Comparison of ENCODE assay signal across 8 mouse cellular contexts in the genomic region with DNA sequence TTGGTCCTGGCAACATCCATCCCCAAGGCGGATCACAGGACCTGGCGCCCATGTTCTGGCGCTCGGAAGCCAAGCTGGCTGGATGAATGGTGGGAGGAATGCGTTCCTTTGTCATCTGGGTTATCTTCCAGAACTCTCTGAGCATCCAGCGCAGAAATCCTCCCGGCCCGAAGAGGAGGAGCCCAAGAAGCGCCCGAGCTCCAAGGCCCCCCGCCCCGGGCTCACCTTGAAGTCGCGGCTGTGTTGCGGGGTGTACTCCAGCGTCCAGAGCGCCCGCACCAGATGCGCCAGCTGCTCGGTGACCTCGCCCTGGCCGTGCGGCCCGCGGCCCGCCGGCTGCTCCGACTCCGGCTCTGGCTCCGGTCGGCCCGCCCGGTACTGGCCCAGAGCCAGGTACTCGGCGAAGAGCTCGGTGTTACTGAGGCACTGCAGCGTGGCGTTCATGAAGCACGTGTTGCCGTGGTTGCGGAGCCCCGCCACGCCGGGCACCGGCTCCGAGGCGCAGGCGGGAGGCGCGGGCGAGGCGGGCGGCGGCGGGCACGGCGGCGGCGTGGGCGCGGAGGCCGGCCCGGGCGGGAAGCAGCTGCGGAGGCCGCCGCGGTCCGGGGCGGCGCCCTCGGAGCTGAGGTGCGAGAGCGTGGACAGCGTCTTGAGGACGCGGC. TPM values are rescaled to one million over a fixed set of nuclear protein-coding genes. Genes with fewer than 3 reads are reported as not detected.
DNase-seq lines count a peak whose midpoint lies in the region; ATAC-seq and TF ChIP-seq lines count a peak whose summit lies in the region.

No protein-coding gene starts in this region.

- peaks cover 33% of the 10 kb centered on the region for H3K4me1 ChIP-seq in bone marrow macrophage, adult 2 months (ENCODE audit: control insufficient read depth, insufficient read depth, low read length)
- peaks cover 8% of the 10 kb centered on the region for H3K4me1 ChIP-seq in embryonic fibroblast, embryonic 13.5 days (ENCODE audit: control insufficient read depth, insufficient read depth, low read length)
- peaks cover 45% of the 10 kb centered on the region for H3K4me1 ChIP-seq in heart, embryonic 13.5 days
- H3K4me1 ChIP-seq in kidney, postnatal 0 days (replicated peaks; ENCODE audit: insufficient read depth, low read length), result peaks cover 7% of the 10 kb centered on the region
- peaks cover 17% of the 10 kb centered on the region for H3K4me1 ChIP-seq in liver, embryonic 16.5 days (ENCODE audit: control insufficient read depth, low read depth, low read length)
- H3K4me1 ChIP-seq in neural tube, embryonic 12.5 days, result peaks cover 40% of the 10 kb centered on the region

- H3K27ac ChIP-seq in bone marrow macrophage, adult 2 months (ENCODE audit: insufficient read depth, low read depth, low read length), result no peak overlapping the region
- H3K27ac ChIP-seq in embryonic fibroblast, embryonic 13.5 days (ENCODE audit: insufficient read depth, low read length), result no peak overlapping the region
- peak overlapping the region; percentile 74; the same call in 1 of the 2 replicates for H3K27ac ChIP-seq in heart, embryonic 13.5 days (replicated peaks)
- H3K27ac ChIP-seq in kidney, postnatal 0 days, result peak overlapping the region; percentile 73
- H3K27ac ChIP-seq in liver, embryonic 16.5 days (ENCODE audit: low read length), result peak overlapping the region; percentile 57
- H3K27ac ChIP-seq in neural tube, embryonic 12.5 days, result peak overlapping the region; percentile 82

- H3K36me3 ChIP-seq in heart, embryonic 13.5 days, result peaks cover 5% of the 10 kb centered on the region; the same call in 1 of the 2 replicates
- H3K36me3 ChIP-seq in kidney, postnatal 0 days (ENCODE audit: insufficient read depth, low read length), result no peaks in the 10 kb centered on the region
- H3K36me3 ChIP-seq in liver, embryonic 16.5 days (ENCODE audit: control insufficient read depth, insufficient read depth), result no peaks in the 10 kb centered on the region
- H3K36me3 ChIP-seq in neural tube, embryonic 12.5 days, result no peaks in the 10 kb centered on the region

- H3K4me2 ChIP-seq in heart, embryonic 13.5 days, result peak overlapping the region; percentile 99
- H3K4me2 ChIP-seq in kidney, postnatal 0 days (ENCODE audit: low read length), result peak overlapping the region; percentile 88
- H3K4me2 ChIP-seq in liver, embryonic 16.5 days (ENCODE audit: low read depth, low read length), result peak overlapping the region; percentile 99
- peak overlapping the region; percentile 97 for H3K4me2 ChIP-seq in neural tube, embryonic 12.5 days (replicated peaks)

- H3K4me3 ChIP-seq in bone marrow macrophage, adult 2 months (ENCODE audit: insufficient read depth, low read length), result peak overlapping the region; percentile 93
- peak overlapping the region; percentile 73 for H3K4me3 ChIP-seq in embryonic fibroblast, embryonic 13.5 days (ENCODE audit: insufficient read depth, low read length)
- peak overlapping the region; percentile 88 for H3K4me3 ChIP-seq in heart, embryonic 13.5 days
- peak overlapping the region; percentile 79 for H3K4me3 ChIP-seq in kidney, postnatal 0 days (replicated peaks; ENCODE audit: low read depth, low read length)
- H3K4me3 ChIP-seq in liver, embryonic 16.5 days (ENCODE audit: low read depth, low read length), result peak overlapping the region; percentile 89
- peak overlapping the region; percentile 90 for H3K4me3 ChIP-seq in neural tube, embryonic 12.5 days

- peak; percentile 31 for ATAC-seq in CD4-positive, CD25-positive, alpha-beta regulatory T cell, adult 4 months
- peak; percentile 23 for ATAC-seq in heart, embryonic 13.5 days (ENCODE audit: extremely low read depth, insufficient number of reproducible peaks, low FRiP score, low TSS enrichment)
- ATAC-seq in kidney, postnatal 0 days (replicated peaks; ENCODE audit: low FRiP score, low read depth), result peak; percentile 45
- ATAC-seq in liver, embryonic 16.5 days (ENCODE audit: low read depth), result peak; percentile 55
- peak; percentile 57 for ATAC-seq in neural tube, embryonic 12.5 days (ENCODE audit: low FRiP score, low read depth)

- WGBS in heart, embryonic 13.5 days, result under 1% methylated on average over 51 of the region's 77 CpGs
- WGBS in kidney, postnatal 0 days, result under 1% methylated on average over 70 of the region's 77 CpGs
- under 1% methylated on average over 40 of the region's 77 CpGs for WGBS in liver, embryonic 16.5 days (ENCODE audit: insufficient replicate concordance)
- WGBS in neural tube, embryonic 12.5 days, result under 1% methylated on average over 74 of the region's 77 CpGs

- no peaks in the 10 kb centered on the region for H3K9me3 ChIP-seq in heart, embryonic 13.5 days
- H3K9me3 ChIP-seq in kidney, postnatal 0 days (replicated peaks; ENCODE audit: low read length), result no peaks in the 10 kb centered on the region
- no peaks in the 10 kb centered on the region for H3K9me3 ChIP-seq in liver, embryonic 16.5 days (replicated peaks; ENCODE audit: control insufficient read depth, low read length)
- H3K9me3 ChIP-seq in neural tube, embryonic 12.5 days, result no peaks in the 10 kb centered on the region

- H3K9ac ChIP-seq in heart, embryonic 13.5 days, result peak overlapping the region; percentile 89
- H3K9ac ChIP-seq in kidney, postnatal 0 days (ENCODE audit: low read depth, low read length), result peak overlapping the region; percentile 57
- peak overlapping the region; percentile 84 for H3K9ac ChIP-seq in liver, embryonic 16.5 days (ENCODE audit: low read depth, low read length)
- peak overlapping the region; percentile 84 for H3K9ac ChIP-seq in neural tube, embryonic 12.5 days

- no peak for TF ChIP-seq CTCF in bone marrow macrophage, adult 2 months (IDR thresholded peaks at IDR 0.05; ENCODE audit: low read depth, low read length)
- no peak for TF ChIP-seq CTCF in embryonic fibroblast, embryonic 13.5 days (IDR thresholded peaks at IDR 0.05; ENCODE audit: borderline replicate concordance, insufficient read depth, low read length)
- TF ChIP-seq CTCF in kidney, postnatal 0 days (IDR thresholded peaks at IDR 0.05; ENCODE audit: low read depth), result no peak

- no peak for TF ChIP-seq POLR2A in bone marrow macrophage, adult 2 months (IDR thresholded peaks at IDR 0.05; ENCODE audit: borderline replicate concordance, low read depth, low read length)
- no peak for TF ChIP-seq POLR2A in embryonic fibroblast, embryonic 13.5 days (IDR thresholded peaks at IDR 0.05; ENCODE audit: low read depth, low read length)

- peaks cover 17% of the 10 kb centered on the region for H3K27me3 ChIP-seq in heart, embryonic 13.5 days (replicated peaks)
- H3K27me3 ChIP-seq in kidney, postnatal 0 days (ENCODE audit: insufficient read depth, low read length), result no peaks in the 10 kb centered on the region
- no peaks in the 10 kb centered on the region; the same call in none of the 2 replicates for H3K27me3 ChIP-seq in liver, embryonic 16.5 days (ENCODE audit: control insufficient read depth, insufficient read depth, low read depth, low read length)
- no peaks in the 10 kb centered on the region for H3K27me3 ChIP-seq in neural tube, embryonic 12.5 days (replicated peaks)

- DNase-seq in kidney, postnatal 0 days (ENCODE audit: low spot score), result peak; percentile 10
- DNase-seq in testis, postnatal 10 days (ENCODE audit: low spot score), result peak; percentile 78

RNA-seq across cellular contexts. Expression of a gene that starts 0.5 kb away (rescaled TPM):
- 1 to 10 TPM; 1.7 to 2.2 TPM for polyA plus RNA-seq in CD4-positive, CD25-positive, alpha-beta regulatory T cell, adult 4 months (2017; shearing (Covaris generic))
- 5.0 and 6.4 TPM in 2 replicates for polyA plus RNA-seq in bone marrow macrophage, adult 2 months (2012; ENCODE audit: insufficient read depth, insufficient read length, missing spikeins)
- 13.3 and 13.7 TPM in 2 replicates for polyA plus RNA-seq in embryonic fibroblast, embryonic 13.5 days (2011; ENCODE audit: insufficient read length, low read depth, missing spikeins)
- polyA plus RNA-seq in heart, embryonic 13.5 days (2015; fragmentation: Nextera tagmentation; extraction: Ambion mirVana), result 0.94 and 1.3 TPM in 2 replicates
- 1.3 and 1.6 TPM in 2 replicates for polyA plus RNA-seq in kidney, postnatal 0 days (2015; fragmentation: Nextera tagmentation; extraction: Ambion mirVana)
- polyA plus RNA-seq in liver, embryonic 16.5 days (2015; fragmentation: Nextera tagmentation; extraction: Ambion mirVana), result 0.60 and 0.68 TPM in 2 replicates
- polyA plus RNA-seq in neural tube, embryonic 12.5 days (2016; fragmentation: Nextera tagmentation; extraction: Ambion mirVana), result 3.9 and 4.2 TPM in 2 replicates

RNA-seq across cellular contexts. Expression of a gene that starts 27.7 kb away (rescaled TPM):
- polyA plus RNA-seq in CD4-positive, CD25-positive, alpha-beta regulatory T cell, adult 4 months (2017; shearing (Covaris generic)), result not detected
- not detected in 2 replicates for polyA plus RNA-seq in bone marrow macrophage, adult 2 months (2012; ENCODE audit: insufficient read depth, insufficient read length, missing spikeins)
- polyA plus RNA-seq in embryonic fibroblast, embryonic 13.5 days (2011; ENCODE audit: insufficient read length, low read depth, missing spikeins), result not detected in 2 replicates
- polyA plus RNA-seq in heart, embryonic 13.5 days (2015; fragmentation: Nextera tagmentation; extraction: Ambion mirVana), result 0.14 and 0.15 TPM in 2 replicates
- polyA plus RNA-seq in kidney, postnatal 0 days (2015; fragmentation: Nextera tagmentation; extraction: Ambion mirVana), result 59.7 and 64.2 TPM in 2 replicates
- polyA plus RNA-seq in liver, embryonic 16.5 days (2015; fragmentation: Nextera tagmentation; extraction: Ambion mirVana), result not detected in 2 replicates
- 0.10 and 0.15 TPM in 2 replicates for polyA plus RNA-seq in neural tube, embryonic 12.5 days (2016; fragmentation: Nextera tagmentation; extraction: Ambion mirVana)

Comparison
In these comparisons a context has a peak if more than half of its experiments do, and no peak if none do; other contexts are left out.
1. H3K27ac ChIP-seq: peak in heart, embryonic 13.5 days (single experiment), kidney, postnatal 0 days (single experiment), liver, embryonic 16.5 days (single experiment) and neural tube, embryonic 12.5 days (single experiment); none in bone marrow macrophage, adult 2 months (single experiment) and embryonic fibroblast, embryonic 13.5 days (single experiment).
2. RNA of a gene that starts 27.7 kb away (polyA plus RNA-seq): 59.7 to 64.2 TPM in kidney, postnatal 0 days; 0.14 to 0.15 TPM in heart, embryonic 13.5 days, 0.10 to 0.15 TPM in neural tube, embryonic 12.5 days, not detected in CD4-positive, CD25-positive, alpha-beta regulatory T cell, adult 4 months, not detected in bone marrow macrophage, adult 2 months, not detected in embryonic fibroblast, embryonic 13.5 days and not detected in liver, embryonic 16.5 days; every median in the first group is over 10 times any median in the second.
3. Peak in every context shown above with its lines, with median percentiles within 50 percentile points of each other: ATAC-seq, H3K4me3 ChIP-seq, H3K4me2 ChIP-seq and H3K9ac ChIP-seq.